ENCODE assay signal across 9 mouse cellular contexts in the genomic region with DNA sequence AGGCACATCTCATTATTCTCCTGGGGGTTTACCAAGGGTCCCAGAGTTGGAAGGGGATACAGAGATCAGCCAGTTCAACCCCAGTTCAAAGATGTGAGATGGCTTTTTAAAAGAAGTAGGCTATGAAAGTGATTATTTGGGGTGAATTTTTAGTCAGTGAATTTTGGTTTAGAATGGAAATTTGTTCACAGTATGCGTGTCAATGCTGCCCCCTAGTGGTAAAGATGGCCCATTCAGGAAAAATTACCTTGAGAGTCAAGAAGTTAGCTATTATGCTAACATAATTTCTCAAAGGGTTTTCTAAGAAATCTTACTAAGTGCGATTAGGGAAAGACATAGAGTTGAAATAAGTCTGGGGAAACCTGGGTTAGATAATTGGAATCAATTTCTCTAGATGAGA. TPM values are rescaled to one million over a fixed set of nuclear protein-coding genes. Genes with fewer than 3 reads are reported as not detected.
DNase-seq lines count a peak whose midpoint lies in the region; ATAC-seq and TF ChIP-seq lines count a peak whose summit lies in the region.
"Had no signal": no experiment of that assay in that cellular context is flagged by ENCODE, and none has a peak within 500 bp of the region (broad histone marks: within the 10 kb centered on the region; RNA-seq: fewer than 3 reads in every experiment).

No protein-coding gene starts in this region.

- H3K27me3 ChIP-seq in embryonic facial prominence, embryonic 11.5 days (ENCODE audit: control insufficient read depth, insufficient read depth, low read length) = no peaks in the 10 kb centered on the region
- no peaks in the 10 kb centered on the region for H3K27me3 ChIP-seq in liver, embryonic 14.5 days (ENCODE audit: control insufficient read depth, insufficient read depth, low read length)
- H3K27me3 ChIP-seq: embryonic facial prominence, embryonic 13.5 days had no signal

- WGBS in embryonic facial prominence, embryonic 11.5 days = 6% methylated on average over 2 of the region's 2 CpGs
- 2% methylated on average over 2 of the region's 2 CpGs for WGBS in liver, embryonic 14.5 days (ENCODE audit: insufficient replicate concordance)

- no peak overlapping the region for H3K4me3 ChIP-seq in left cerebral cortex, adult 2 months
- H3K4me3 ChIP-seq in embryonic facial prominence, embryonic 11.5 days (ENCODE audit: low read depth, low read length) = no peak overlapping the region
- no peak overlapping the region for H3K4me3 ChIP-seq in liver, embryonic 14.5 days (ENCODE audit: insufficient read depth in 1 of 2, low read depth in 2 of 2, low read length in 2 of 2)
- H3K4me3 ChIP-seq: embryonic facial prominence, embryonic 13.5 days had no signal

- intact Hi-C loops in left cerebral cortex, adult 2 months (cut with DNase I) = loop anchor here (5.0 to 10.0 kb wide), 2 partner anchors 422 to 1995 kb away; no protein-coding TSS in a partner anchor

- peak; percentile 68 for DNase-seq in adrenal gland, postnatal 10 days
- no peak for DNase-seq in adrenal gland, postnatal 4 days (ENCODE audit: low spot score in 2 of 2)
- DNase-seq in left cerebral cortex, adult 2 months (ENCODE audit: extremely low spot score in 1 of 2, low spot score in 2 of 2) = peak; percentile 38 to 41
- no peak for DNase-seq in left cerebral cortex, adult 8-10 months (ENCODE audit: low spot score in 2 of 2)
- DNase-seq in MEL-GATA-1-ER (ENCODE audit: extremely low read depth, low read depth) = peak; percentile 21
- peak; percentile 84 for DNase-seq in embryonic facial prominence, embryonic 11.5 days (ENCODE audit: low spot score)
- DNase-seq in liver, embryonic 14.5 days (ENCODE audit: low read depth in 3 of 3, low spot score in 3 of 3) = peak in 1 of 3 experiments; percentile 19
- DNase-seq in thymus, postnatal 4 days = peak; percentile 49

- peak; percentile 91 for TF ChIP-seq CTCF in left cerebral cortex, adult 2 months (IDR thresholded peaks at IDR 0.05)
- TF ChIP-seq CTCF in liver, embryonic 14.5 days (IDR thresholded peaks at IDR 0.05; ENCODE audit: low read depth) = peak; percentile 60; the same call in 1 of the 2 replicates

- H3K9me3 ChIP-seq in embryonic facial prominence, embryonic 11.5 days (replicated peaks; ENCODE audit: control insufficient read depth, low read length) = no peaks in the 10 kb centered on the region
- no peaks in the 10 kb centered on the region for H3K9me3 ChIP-seq in liver, embryonic 14.5 days (ENCODE audit: control insufficient read depth, low read length)
- H3K9me3 ChIP-seq: embryonic facial prominence, embryonic 13.5 days had no signal

- no peak overlapping the region for H3K9ac ChIP-seq in embryonic facial prominence, embryonic 11.5 days (replicated peaks; ENCODE audit: low read length)
- no peak overlapping the region for H3K9ac ChIP-seq in liver, embryonic 14.5 days (replicated peaks)
- H3K9ac ChIP-seq: embryonic facial prominence, embryonic 13.5 days had no signal

- H3K36me3 ChIP-seq in embryonic facial prominence, embryonic 11.5 days (replicated peaks; ENCODE audit: control insufficient read depth, insufficient read depth, low read depth, low read length) = no peaks in the 10 kb centered on the region
- no peaks in the 10 kb centered on the region for H3K36me3 ChIP-seq in liver, embryonic 14.5 days (replicated peaks; ENCODE audit: control insufficient read depth, insufficient read depth, low read depth)
- H3K36me3 ChIP-seq: embryonic facial prominence, embryonic 13.5 days had no signal

- no peaks in the 10 kb centered on the region for H3K4me1 ChIP-seq in embryonic facial prominence, embryonic 11.5 days (ENCODE audit: control insufficient read depth, insufficient read depth, low read length)
- H3K4me1 ChIP-seq in liver, embryonic 14.5 days (replicated peaks; ENCODE audit: control insufficient read depth in 2 of 2, insufficient read depth in 2 of 2, low read length in 1 of 2) = no peaks in the 10 kb centered on the region
- H3K4me1 ChIP-seq: embryonic facial prominence, embryonic 13.5 days had no signal

- no peak overlapping the region for H3K27ac ChIP-seq in left cerebral cortex, adult 2 months
- no peak overlapping the region for H3K27ac ChIP-seq in embryonic facial prominence, embryonic 11.5 days (replicated peaks; ENCODE audit: low read depth, low read length)
- no peak overlapping the region for H3K27ac ChIP-seq in liver, embryonic 14.5 days
- H3K27ac ChIP-seq: embryonic facial prominence, embryonic 13.5 days had no signal

- ATAC-seq in embryonic facial prominence, embryonic 11.5 days (replicated peaks; ENCODE audit: insufficient number of reproducible peaks, low FRiP score, low TSS enrichment, low read depth) = no peak
- no peak for ATAC-seq in liver, embryonic 14.5 days (ENCODE audit: insufficient read depth)

- no peak for TF ChIP-seq EP300 in liver, embryonic 14.5 days (IDR thresholded peaks at IDR 0.05; ENCODE audit: low read depth)

- no peak overlapping the region for H3K4me2 ChIP-seq in embryonic facial prominence, embryonic 11.5 days (ENCODE audit: low read depth, low read length)
- no peak overlapping the region for H3K4me2 ChIP-seq in liver, embryonic 14.5 days (ENCODE audit: low read depth)
- H3K4me2 ChIP-seq: embryonic facial prominence, embryonic 13.5 days had no signal

RNA-seq across cellular contexts. Expression of a gene that starts 10.9 kb away (rescaled TPM):
- not detected for total RNA-seq in adrenal gland, postnatal 10 days (2021)
- under 1 TPM; 0.34 to 0.59 TPM for total RNA-seq in adrenal gland, postnatal 4 days (2021)
- total RNA-seq in left cerebral cortex, adult 2 months (2021) = 10 to 100 TPM; 15.3 to 21.5 TPM
- total RNA-seq in left cerebral cortex, adult 8-10 months (2022) = 10 to 100 TPM; 17.1 to 20.5 (median 18.0) TPM
- 0.20 and 0.21 TPM in 2 replicates for polyA plus RNA-seq in embryonic facial prominence, embryonic 11.5 days (2014; fragmentation: Nextera tagmentation; extraction: Ambion mirVana)
- polyA plus RNA-seq in liver, embryonic 14.5 days (2012; rRNA removed) = not detected in 2 replicates
- not detected in 2 replicates for polyA plus RNA-seq in liver, embryonic 14.5 days (2014; fragmentation: Nextera tagmentation; extraction: Ambion mirVana)
- polyA plus RNA-seq: embryonic facial prominence, embryonic 13.5 days had no signal

RNA-seq across cellular contexts. Expression of a gene that starts 29.7 kb away (rescaled TPM):
- total RNA-seq in adrenal gland, postnatal 10 days (2021) = 10 to 100 TPM in 1 of 2 experiments, 1 to 10 TPM in 1; 9.6 to 12.4 TPM
- 10 to 100 TPM; 10.5 to 12.5 TPM for total RNA-seq in adrenal gland, postnatal 4 days (2021)
- 10 to 100 TPM; 16.7 to 18.0 TPM for total RNA-seq in left cerebral cortex, adult 2 months (2021)
- total RNA-seq in left cerebral cortex, adult 8-10 months (2022) = 10 to 100 TPM; 15.9 to 19.6 (median 19.0) TPM
- 15.7 and 16.1 TPM in 2 replicates for polyA plus RNA-seq in embryonic facial prominence, embryonic 11.5 days (2014; fragmentation: Nextera tagmentation; extraction: Ambion mirVana)
- 5.5 and 5.6 TPM in 2 replicates for polyA plus RNA-seq in liver, embryonic 14.5 days (2012; rRNA removed)
- 10.1 and 11.0 TPM in 2 replicates for polyA plus RNA-seq in liver, embryonic 14.5 days (2014; fragmentation: Nextera tagmentation; extraction: Ambion mirVana)

Comparison
In these comparisons a context has a peak if more than half of its experiments do, and no peak if none do; other contexts are left out.
1. DNase-seq: peak in adrenal gland, postnatal 10 days (single experiment), left cerebral cortex, adult 2 months (2 of 2), MEL-GATA-1-ER (single experiment), embryonic facial prominence, embryonic 11.5 days (single experiment) and thymus, postnatal 4 days (single experiment); none in adrenal gland, postnatal 4 days (0 of 2) and left cerebral cortex, adult 8-10 months (0 of 2).
2. RNA of a gene that starts 10.9 kb away (total RNA-seq): 15.3 to 21.5 TPM in left cerebral cortex, adult 2 months and 17.1 to 20.5 TPM in left cerebral cortex, adult 8-10 months; 0.34 to 0.59 TPM in adrenal gland, postnatal 4 days and not detected in adrenal gland, postnatal 10 days; every median in the first group is over 10 times any median in the second.